Mouse (Mus musculus): Measurements from ENCODE around the gene Lrrc49.

Gene Lrrc49

DNA sequence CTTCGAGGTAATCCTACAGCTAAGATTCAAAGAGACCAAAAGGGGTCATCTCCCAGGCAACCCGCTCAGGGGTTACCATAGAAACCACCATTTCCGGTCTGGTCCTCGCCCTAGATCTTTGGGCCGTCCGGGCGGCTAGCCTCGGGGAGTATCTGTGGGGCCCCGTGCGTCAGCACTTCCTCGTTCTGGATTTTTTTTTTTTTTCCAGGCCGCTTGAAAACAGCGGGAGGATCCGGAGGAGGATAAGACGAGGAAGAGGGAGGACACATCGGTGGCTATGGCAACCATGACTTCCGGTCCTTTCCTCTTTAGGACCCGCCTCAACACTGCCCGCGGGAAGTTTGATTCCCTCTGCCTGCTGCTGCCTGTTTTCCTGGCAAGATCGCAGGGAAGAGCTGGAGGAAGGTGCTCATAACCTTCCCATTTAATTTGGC lies at the start of gene Lrrc49:
TSS of gene Lrrc49 (minus strand) at position 268 of the 434 bp plus-strand sequence.
- peak; percentile 84 to 87 for DNase-seq (ENCODE audit: low spot score in 2 of 2)

DNA sequence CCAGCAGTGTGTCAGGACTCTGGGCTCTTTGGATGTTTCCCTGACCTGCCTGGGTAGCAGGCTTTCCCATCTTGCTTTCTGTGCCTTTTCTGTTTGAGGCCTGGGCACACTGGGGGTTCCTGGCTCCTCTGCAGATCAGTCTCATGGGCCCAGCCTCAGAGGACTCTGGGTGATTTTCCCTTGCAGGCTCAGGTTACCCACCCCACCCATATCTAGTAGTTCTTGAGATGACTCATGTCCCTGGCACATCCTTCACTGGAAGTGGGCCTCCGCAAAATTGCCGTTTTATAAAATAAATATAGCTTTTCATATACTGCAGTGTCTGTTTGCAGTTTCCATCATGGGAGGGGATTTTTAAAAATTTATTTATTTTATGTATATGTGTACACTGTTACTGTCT lies 46.4 kb upstream of the Lrrc49 start:
- DNase-seq (ENCODE audit: low spot score in 2 of 2) = no peak

DNA sequence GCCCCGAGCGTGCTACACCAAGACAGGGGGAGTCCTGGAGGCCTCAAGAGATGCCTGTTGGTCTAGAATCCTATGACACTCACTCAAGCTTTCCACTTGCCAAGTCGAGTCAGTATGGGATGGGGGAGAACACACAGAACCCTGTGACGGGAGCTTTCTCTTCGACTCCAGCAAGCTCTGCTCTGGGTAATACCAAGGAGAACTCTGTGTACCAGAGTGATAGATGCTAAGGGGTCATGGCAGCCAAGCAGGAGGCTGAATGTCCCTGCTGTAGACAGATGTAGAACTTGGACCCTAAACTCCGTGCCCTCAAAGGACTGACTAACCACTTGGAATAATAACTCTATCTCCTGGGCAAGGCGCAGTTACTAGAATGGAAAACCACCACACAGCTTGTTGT lies 37.0 kb upstream of the Lrrc49 start:
- DNase-seq (ENCODE audit: low spot score in 2 of 2) = no peak

DNA sequence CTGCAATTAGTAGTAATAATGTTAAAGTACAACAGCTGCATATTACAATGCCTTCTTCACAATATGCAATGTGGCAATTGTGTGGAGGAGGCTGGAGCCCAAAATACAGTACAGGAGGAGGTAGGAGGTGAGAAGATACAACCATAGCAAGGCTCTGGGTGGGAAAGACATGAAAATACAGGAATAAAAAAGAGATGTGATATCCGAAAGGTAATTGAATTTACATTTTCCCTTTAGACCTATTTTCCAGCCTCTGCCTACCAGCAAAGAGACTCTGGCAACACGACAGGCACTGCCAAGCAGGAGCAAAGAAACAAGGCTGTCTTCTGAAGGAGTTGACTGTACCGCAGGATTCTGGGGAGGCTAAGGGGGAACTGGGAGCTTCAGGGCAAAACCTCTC lies 31.7 kb upstream of the Lrrc49 start:
- DNase-seq (ENCODE audit: low spot score in 2 of 2) = no peak

DNA sequence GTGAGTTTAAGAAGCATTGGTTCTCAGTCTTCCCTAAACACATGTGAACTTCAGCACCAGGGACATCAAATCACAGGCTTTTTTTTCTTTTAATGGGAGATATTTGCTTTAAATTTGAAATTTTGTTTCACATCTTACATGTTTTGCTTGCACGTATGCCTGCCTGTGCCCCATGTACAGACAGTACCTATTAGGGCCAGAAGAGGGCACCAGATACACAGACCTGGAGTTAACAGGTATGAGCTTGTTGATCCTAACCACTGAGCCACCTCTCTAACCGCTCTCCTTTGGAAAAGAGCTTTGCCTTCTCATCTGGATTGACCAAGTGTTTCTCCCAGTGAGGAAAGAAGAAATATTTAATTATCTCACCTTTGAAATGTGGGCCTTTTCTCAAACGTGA lies 30.3 kb upstream of the Lrrc49 start:
- no peak for DNase-seq (ENCODE audit: low spot score in 2 of 2)

DNA sequence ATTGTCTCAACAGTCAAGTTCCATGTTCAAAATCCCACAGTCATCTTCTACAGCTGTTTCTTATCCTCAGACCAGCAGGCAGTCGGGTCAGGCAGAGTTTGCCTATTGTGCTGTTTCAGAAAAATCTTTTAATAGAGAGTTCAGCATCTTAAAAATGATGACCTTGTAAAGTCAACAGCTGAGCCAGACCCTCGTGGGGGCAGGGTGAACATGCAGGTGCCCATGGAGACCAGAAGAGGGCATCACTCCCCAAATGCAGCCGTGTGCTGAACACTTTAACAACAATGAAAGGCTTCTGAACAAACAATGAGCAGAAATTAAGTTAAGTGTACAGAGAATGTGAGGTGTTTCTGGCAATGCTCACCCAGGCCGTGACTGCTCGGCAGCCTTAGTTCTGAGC lies 27.9 kb upstream of the Lrrc49 start:
- DNase-seq (ENCODE audit: low spot score in 2 of 2) = no peak

DNA sequence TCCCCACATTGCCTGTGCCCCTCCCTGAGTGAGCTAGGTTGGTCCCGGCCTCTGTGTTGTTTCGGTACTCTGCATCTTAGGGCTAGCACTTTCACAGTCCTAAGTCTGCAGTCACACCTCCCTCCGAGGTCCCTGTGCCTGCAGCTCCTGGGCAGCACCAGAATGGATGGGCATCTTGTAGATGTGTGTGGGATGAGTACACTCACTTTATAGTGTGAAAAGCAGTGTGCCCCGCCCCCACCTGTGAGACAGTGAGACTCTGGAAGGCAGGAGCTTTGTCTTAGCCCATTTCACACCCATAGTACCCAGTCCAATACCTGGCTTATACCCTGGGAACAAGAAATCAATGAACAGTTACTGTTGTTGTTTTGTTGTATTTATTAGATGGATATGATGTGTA lies 27.3 kb upstream of the Lrrc49 start:
- DNase-seq (ENCODE audit: low spot score in 2 of 2) = no peak

DNA sequence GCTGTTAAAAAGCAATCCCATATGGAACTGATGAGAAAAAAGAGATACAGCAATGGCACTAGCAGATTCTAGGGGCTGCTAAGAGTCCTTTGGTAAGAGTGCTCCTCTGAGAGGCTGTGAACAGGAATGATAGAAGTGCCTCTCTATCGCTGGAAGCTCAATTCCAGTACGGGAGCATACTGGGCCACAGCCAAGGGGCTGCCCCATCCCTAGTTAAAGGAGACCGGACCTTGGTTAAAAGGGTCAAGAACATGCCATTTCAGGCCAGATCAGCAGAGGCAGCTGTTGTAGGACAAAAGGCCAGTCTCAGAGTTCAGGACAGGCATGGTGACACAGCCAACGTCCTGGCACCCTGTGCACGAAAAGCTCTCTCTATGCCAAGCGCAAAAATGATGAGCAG lies 26.2 kb upstream of the Lrrc49 start:
- no peak for DNase-seq (ENCODE audit: low spot score in 2 of 2)

DNA sequence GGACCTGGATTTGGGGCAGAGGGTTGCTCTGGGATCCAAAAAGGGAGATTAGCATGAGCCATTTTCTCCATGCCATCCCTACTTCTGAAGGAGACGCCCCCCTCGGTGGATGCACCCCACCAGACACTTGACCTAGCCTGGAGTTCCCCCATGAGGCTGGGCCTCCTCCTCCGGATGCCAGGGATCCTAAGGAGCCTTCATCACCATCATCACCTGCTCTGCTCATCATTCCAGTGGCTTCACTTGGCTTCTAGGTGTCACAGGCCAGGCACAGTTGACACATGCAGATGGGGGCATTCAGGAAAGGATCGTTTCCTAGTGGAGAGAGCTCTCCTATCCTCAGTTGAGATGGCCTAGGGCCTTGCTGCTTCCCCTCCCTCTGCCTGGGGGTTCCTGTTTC lies 25.7 kb upstream of the Lrrc49 start:
- DNase-seq (ENCODE audit: low spot score in 2 of 2) = peak in 1 of 2 experiments; percentile 17

DNA sequence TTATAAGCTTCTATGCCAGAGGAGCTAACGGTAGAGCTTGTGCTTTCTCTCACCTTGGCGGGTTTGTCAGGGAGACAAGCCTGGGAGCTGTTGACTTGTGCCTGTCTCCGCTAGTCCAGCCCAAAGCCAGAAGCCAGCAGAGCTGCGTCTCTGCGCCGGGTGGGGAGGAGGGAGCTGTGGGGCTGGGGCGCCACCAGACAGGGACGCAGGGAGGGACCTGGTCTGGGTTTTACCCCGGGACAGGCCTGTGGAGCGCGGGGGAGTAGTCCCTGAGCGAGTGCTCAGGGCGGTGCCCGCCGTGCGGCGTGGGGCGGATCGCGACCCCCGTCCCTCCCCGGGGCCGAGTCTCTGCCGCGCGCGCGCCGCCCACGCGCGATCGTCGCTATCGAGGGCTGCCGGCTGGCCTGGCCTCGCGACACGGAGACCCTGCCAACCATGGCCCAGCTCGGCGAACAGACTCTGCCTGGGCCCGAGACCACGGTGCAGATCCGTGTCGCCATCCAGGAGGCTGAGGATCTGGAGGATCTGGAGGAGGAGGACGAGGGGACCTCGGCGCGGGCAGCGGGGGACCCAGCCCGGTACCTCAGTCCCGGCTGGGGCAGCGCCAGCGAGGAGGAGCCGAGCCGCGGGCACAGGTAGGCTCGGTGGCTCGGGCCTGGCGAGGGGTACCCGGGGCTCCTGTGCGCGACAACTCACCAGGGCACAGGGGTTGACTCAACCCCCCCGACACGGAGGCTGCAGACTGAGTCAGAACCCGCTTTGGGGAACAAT lies 25.0 kb upstream of the Lrrc49 start, which contains the start of gene Larp6:
TSS of gene Larp6 (plus strand) at position 219 of the 771 bp plus-strand sequence.
- DNase-seq (ENCODE audit: low spot score in 2 of 2) = peak; percentile 27 to 50

DNA sequence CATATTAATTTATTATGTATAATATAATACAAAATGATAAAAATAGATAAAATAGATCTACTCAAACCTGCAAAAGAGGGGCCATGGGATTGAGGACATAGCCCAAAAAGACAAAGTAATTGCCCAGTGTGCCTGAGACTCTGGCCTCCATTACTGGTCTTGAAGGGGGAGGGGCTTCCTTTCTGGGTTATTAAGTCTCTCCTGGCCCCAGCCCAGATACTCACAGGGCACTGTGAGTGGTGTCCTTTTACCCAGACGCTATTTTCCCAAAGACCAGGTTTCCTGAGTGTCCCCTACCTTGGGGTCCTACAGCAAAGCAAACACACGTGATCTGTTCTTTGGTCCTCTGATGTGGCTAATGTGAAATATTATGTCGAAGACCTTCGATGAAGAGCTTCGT lies 24.1 kb upstream of the Lrrc49 start:
- no peak for DNase-seq (ENCODE audit: low spot score in 2 of 2)

DNA sequence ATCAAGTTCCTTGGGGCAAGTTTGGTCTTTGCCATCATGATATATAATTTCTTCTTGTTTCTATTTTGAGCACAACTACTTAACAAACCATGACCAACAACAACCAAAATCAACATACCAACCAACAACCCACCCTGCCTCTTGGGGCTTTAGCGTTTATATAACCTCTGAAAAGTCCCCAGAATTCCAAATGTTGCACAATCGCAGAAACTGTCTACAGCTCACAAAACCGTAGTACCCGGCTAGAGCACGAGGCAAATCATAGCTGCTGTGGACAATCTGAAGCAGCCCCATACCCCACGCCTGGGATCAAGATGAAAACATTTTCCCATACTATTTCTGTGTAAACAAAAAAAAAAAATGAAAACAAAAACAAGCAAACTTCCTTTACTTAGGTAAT lies 21.8 kb upstream of the Lrrc49 start:
- no peak for DNase-seq (ENCODE audit: low spot score in 2 of 2)

DNA sequence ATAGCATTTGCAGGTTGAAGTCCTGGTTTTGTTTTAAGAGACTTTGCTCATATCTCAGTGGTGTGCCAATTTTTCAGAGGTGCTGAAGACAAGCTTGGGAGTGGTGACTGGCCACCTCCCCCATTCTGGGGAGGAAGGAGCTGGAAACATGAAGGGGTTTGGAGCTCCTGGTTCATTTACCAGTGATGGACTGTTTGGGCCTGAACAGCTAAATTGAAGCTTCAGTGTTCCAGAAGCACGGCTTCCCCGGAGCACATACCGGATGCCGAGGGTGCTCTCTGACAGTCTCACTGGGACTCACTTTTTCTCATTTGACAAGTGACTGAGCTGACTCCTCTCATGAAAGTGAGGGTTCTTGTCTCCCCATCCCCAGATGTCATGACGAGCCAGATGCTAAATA lies 20.6 kb upstream of the Lrrc49 start:
- DNase-seq (ENCODE audit: low spot score in 2 of 2) = no peak

DNA sequence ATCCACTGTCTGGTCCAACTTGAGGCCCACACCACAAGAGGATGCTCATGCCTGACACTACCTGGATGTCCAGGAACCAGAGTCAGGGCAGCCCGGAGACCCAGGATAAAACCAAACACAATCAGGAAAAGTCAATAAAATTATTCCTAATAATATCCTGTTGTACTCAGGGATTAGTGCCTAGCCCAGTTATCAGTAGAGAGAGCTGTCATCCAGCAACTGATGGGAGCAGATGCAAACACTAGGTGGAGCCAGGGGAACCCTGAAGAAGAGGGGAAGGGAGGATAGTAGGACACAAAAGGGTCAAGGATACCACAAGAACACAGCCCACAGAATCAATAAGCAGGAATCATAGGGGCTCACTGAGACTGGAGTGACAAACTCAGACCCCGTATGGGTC lies 19.6 kb upstream of the Lrrc49 start:
- DNase-seq (ENCODE audit: low spot score in 2 of 2) = no peak

DNA sequence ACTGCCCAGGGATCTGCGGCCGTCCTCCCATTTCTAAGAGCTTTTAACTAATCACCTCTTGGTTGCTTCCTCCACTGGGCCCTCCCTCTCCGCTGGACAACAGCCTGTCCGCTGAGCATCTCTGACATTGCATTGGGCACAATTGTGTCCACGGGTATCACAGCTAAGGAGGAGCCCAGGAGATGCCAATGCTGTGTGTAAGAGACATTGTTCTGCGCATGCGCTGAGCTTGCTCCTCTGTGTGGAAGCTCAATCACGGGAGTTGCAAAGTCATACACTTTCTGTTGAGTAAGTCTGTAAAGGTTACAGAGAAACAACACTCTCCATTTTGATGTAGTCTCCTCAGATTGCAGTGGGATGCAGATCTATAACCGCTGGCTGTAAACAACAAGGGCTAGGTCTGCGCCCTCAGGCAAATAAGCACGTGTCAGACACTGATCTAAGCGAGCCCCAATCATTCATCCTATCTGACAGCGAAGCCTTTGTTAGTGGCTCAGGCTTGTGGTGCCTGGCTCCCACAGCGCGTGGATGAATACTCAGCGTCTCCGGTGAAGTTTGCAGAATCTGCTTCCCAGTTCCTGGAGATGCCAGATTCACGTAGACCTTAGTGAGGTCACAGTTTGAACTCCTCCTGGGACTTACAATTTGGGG lies 11.7 kb upstream of the Lrrc49 start:
- DNase-seq (ENCODE audit: low spot score in 2 of 2) = no peak

DNA sequence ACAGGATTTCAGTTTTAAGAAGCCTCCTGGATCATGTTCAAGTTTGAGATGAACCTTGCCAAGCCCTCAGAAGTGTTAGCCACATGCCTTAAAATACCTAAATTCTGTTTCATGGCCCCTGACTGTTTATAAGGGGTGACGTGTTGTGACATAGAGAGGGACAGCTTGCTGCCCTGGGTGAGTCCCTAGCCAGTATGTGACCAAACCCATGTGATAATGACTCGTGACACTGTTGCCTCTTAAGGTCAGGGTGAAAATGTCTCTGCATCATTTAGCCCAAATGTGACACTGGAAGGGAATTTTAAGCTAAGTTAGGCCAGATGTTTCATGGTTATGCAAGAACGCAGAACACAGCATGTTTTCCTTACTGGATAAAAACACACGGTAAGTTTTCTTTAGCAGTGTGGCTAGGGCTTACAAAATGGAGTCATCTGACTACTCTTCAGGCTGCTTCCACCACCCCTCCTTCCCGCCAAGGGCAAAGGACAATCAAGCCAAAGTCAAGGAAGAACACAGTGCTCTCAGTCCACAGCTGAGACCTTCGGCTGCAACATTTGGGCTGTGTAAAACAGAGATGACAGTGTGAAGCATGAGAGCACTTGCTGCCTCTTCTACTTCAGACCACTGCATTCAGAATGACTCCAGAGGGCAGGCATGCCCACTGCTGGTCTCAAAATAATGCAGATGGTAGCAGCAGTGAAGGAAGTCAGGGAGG lies 8.5 kb upstream of the Lrrc49 start:
- DNase-seq (ENCODE audit: low spot score in 2 of 2) = no peak

DNA sequence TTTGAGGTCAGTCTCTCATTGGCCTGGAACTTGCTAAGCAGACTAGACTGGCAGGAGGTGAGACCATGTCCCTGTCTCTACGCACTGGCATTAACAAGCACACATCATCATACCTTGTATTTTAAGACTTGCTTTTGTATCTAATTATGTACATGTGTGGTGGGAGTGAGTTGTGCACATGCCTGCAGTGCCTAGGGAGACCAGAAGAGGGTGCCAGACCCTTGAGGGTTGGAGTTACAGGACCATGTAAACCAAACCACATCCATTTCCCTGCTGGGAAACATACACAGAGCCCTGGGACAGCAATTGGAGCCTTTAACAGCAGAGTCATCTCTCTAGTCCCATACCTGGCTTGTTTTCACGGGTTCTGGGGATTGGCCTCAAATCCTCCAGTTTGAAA lies 6.0 kb upstream of the Lrrc49 start:
- DNase-seq (ENCODE audit: low spot score in 2 of 2) = no peak

DNA sequence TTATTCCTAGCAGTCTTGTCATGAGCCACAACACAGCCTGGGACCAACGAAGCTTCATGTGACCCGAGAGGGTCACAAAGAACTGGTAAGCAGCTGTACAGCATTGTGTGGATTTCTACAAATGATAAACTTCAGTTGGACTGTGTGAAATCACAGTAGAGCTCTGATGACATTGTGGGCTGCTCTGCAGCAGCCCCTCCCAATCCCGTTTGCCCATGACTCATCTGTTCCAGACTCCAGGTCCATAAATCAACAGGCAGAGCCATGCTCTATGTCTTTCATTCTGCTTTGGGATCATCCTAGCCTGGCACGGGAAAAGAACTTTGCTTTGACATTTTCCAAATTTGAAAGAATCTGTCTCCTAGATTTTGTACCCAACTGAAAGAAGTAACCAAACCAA lies 4.7 kb upstream of the Lrrc49 start:
- no peak for DNase-seq (ENCODE audit: low spot score in 2 of 2)

DNA sequence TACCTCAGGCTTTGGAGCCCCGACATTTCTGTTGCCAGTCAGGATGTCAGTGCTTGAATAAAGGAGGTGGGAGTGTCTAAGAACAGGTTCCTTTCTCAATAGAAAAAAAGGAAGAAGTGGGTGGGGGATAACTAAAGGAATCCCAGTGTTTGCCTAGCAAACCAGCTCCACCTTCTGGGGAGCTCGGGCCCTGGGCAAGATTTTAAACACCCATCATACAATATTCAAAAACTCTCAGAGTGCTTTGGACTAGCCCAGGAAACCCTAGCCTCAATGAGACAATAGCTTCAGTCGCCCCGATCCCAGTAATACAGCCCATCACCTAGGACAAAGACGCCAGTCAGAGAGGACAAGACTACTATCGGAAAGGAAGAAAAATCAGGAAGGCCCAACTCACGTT lies 543 bp downstream of the Lrrc49 start:
- no peak for DNase-seq (ENCODE audit: low spot score in 2 of 2)

DNA sequence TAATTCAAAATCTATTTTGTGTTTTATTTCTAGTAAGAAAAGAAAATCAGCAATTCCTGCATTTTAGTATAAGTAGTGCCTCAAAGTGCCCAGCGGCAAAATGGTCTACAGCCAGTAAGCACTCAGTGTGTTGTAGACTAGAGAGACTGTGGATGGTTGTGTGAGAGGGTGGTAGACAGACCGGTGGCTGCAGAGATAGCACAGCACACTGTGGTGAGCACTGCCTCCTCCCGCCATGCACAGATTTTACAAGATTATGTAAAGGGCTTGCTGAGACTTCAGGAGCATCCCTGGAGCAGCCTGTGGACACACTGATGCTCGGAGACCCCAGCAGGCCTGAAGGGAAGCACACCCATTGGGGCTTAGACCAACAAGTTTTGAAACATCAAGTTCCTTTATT lies 5.2 kb downstream of the Lrrc49 start:
- DNase-seq (ENCODE audit: low spot score in 2 of 2) = no peak

DNA sequence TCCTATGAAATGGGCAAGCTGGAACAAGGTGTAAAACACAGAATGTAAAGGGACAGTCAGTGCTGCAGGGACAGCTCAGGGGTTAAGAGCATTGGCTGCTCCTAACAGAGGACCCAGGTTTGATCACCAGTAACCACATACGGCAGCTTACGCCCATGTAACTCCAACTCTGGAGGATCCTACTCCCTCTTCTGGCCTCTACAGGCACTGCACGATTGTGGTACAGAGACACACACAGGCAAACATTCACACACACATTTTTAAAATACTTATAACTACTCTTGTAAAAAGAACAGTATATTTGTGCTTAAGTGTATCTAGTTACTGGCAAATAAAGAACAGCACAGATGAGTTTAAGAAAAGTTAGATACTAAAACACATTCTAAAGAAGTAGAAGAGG lies 7.0 kb downstream of the Lrrc49 start:
- no peak for DNase-seq (ENCODE audit: low spot score in 2 of 2)

DNA sequence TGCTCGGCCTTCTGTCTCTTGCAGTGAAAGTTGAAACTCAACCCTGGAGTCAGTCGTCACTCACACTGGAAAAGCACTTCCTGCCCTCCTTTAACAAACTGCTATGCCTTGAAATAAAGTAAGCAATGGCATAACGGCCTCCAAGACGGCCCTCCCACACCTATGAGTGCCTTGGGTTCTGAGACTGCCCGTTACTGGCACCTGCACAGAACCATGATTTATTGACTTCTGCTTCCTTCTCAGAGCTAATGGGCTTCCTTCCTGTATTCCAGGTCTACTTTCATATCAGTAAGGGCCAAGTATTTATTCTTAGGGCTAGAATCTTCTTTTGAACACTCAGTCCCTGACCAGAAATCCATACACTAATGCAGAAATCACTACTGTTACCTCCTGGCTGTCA lies 9.0 kb downstream of the Lrrc49 start:
- no peak for DNase-seq (ENCODE audit: low spot score in 2 of 2)

DNA sequence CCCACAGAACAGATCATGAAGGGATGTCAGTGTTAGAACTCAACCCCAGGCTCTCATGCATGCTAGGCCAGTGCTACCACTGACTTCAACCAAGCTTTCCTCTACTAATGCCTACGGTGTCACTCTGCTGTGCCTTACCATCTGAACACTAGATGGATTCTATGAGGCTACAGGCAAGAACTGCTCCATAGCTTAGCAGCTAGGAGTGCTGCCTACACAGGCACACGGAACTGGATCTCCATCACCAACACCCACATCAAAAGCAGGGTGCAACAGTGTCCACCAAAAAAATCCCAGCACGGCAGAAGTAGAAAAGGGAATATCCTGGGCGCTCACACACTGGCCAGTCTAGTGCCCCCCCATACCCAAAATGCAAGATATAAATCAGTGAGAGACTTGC lies 11.5 kb downstream of the Lrrc49 start:
- no peak for DNase-seq (ENCODE audit: low spot score in 2 of 2)

All from frontal cortex, postnatal 14 days (tissue).